Mouse (Mus musculus): Measurements from ENCODE around the gene C3. TPM values are rescaled to one million over a fixed set of nuclear protein-coding genes. Genes with fewer than 3 reads are reported as not detected.

The C3 gene
- polyA plus RNA-seq, 1 experiment, result 170 TPM

GRCm38 (mm10) chr17:57247393-57248200, 19.7 kb upstream of the C3 start:
- under 1% methylated on average over 46 of the region's 46 CpGs for WGBS
- Histone ChIP-seq H3K36me3 (ENCODE audit: control insufficient read depth, insufficient read depth, low read length) (peaks cover 8% of the 10 kb centered on the region), H3K27ac (ENCODE audit: insufficient read depth, low read length) (peak overlapping the region; percentile 78), H3K27me3 (ENCODE audit: control insufficient read depth, insufficient read depth, low read length) (no peaks in the 10 kb centered on the region), H3K4me3 (ENCODE audit: extremely low read depth, insufficient read depth, insufficient read length) (peak overlapping the region; percentile 81), H3K4me1 (ENCODE audit: control insufficient read depth, insufficient read depth, insufficient read length) (peaks cover 11% of the 10 kb centered on the region; the same call in 1 of the 2 replicates)
- TF ChIP-seq POLR2A (IDR thresholded peaks at IDR 0.05; ENCODE audit: low read depth, low read length) (peak; percentile 62), CTCF (IDR thresholded peaks at IDR 0.05; ENCODE audit: extremely low read depth, insufficient read depth, insufficient read length, insufficient replicate concordance) (no peak)
- peak; percentile 87 to 96 for DNase-seq (ENCODE audit: low read depth in 1 of 2, low spot score in 2 of 2)

DNA sequence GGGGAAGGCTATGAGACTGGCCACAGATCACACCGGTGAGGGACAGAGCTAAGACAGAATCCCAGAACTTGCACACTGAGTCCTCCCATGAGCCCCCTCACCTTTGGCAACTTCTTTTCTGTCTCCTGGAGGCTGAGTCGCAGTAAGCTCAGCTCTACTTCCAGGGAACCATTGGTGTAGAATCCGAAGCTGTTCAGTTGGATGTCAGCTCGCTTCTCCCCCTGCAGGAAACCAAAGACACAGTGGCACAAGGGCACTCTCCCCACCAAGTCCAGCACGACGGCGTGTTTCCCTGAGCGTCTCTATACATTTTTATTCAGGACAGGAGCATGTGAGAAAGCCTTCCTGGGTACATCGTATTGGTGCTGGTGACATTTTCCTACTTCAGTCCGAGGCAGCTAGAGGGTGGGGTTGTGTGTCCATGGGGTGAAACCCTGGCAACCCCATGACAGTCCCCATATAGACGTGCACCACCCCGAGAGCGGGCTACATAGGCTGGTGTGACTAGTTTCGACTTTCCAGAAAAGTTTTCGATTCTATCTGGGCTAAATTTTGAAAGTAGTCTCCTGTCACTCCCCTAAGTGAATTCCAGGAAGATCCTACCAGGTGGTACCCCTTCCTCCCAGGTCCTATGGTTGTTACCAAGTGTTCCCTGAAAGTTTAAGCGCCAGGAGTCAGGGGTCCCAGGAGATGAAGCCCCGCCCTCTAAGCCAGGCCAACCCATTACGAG, 18.9 kb upstream of the C3 start:
- DNase-seq (ENCODE audit: low read depth in 1 of 2, low spot score in 2 of 2), result no peak
- TF ChIP-seq POLR2A (IDR thresholded peaks at IDR 0.05; ENCODE audit: low read depth, low read length) (no peak), CTCF (IDR thresholded peaks at IDR 0.05; ENCODE audit: extremely low read depth, insufficient read depth, insufficient read length, insufficient replicate concordance) (no peak)
- Histone ChIP-seq H3K4me3 (ENCODE audit: extremely low read depth, insufficient read depth, insufficient read length) (peak overlapping the region; percentile 81), H3K4me1 (ENCODE audit: control insufficient read depth, insufficient read depth, insufficient read length) (peaks cover 11% of the 10 kb centered on the region; the same call in 1 of the 2 replicates), H3K27ac (ENCODE audit: insufficient read depth, low read length) (peak overlapping the region; percentile 73; the same call in 1 of the 2 replicates), H3K27me3 (ENCODE audit: control insufficient read depth, insufficient read depth, low read length) (no peaks in the 10 kb centered on the region), H3K36me3 (ENCODE audit: control insufficient read depth, insufficient read depth, low read length) (peaks cover 12% of the 10 kb centered on the region)
- 5% methylated on average over 18 of the region's 18 CpGs for WGBS

DNA sequence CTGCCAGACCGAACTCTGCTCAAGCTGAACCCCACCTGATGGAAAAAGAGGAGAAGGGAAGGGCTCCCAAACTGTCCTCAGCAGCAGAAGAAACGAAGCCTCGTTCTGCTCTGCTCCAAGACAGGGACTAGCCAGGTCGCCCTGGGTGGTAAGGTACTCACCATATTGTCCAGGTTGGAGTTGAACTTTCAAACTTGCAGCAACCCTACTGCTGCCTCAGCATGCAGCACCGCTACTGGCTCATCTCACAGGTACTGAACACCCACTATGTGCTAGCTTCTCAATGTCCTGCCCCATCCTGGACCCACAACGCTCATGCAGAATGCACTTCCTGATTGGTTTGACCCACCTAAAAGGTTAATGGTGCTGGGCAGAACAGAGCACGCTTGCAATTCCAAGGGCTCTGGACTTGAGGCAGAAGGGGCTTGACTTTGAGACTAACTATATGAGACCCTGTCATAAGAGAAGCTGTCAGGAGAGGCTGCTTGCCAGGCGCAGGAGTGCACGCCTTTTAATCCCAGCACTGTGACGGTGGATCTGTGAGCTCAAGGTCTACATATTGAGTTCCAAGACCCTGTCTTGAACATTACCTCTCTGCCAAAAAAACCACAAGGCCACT, 17.5 kb upstream of the C3 start:
- Histone ChIP-seq H3K4me3 (ENCODE audit: extremely low read depth, insufficient read depth, insufficient read length) (no peak overlapping the region), H3K36me3 (ENCODE audit: control insufficient read depth, insufficient read depth, low read length) (peaks cover 15% of the 10 kb centered on the region), H3K27ac (ENCODE audit: insufficient read depth, low read length) (no peak overlapping the region), H3K4me1 (ENCODE audit: control insufficient read depth, insufficient read depth, insufficient read length) (peaks cover 11% of the 10 kb centered on the region; the same call in 1 of the 2 replicates), H3K27me3 (ENCODE audit: control insufficient read depth, insufficient read depth, low read length) (no peaks in the 10 kb centered on the region)
- no peak for TF ChIP-seq POLR2A (IDR thresholded peaks at IDR 0.05; ENCODE audit: low read depth, low read length)
- TF ChIP-seq CTCF (IDR thresholded peaks at IDR 0.05; ENCODE audit: extremely low read depth, insufficient read depth, insufficient read length, insufficient replicate concordance), result no peak
- 88% methylated on average over 10 of the region's 10 CpGs for WGBS
- DNase-seq (ENCODE audit: low read depth in 1 of 2, low spot score in 2 of 2), result no peak

DNA sequence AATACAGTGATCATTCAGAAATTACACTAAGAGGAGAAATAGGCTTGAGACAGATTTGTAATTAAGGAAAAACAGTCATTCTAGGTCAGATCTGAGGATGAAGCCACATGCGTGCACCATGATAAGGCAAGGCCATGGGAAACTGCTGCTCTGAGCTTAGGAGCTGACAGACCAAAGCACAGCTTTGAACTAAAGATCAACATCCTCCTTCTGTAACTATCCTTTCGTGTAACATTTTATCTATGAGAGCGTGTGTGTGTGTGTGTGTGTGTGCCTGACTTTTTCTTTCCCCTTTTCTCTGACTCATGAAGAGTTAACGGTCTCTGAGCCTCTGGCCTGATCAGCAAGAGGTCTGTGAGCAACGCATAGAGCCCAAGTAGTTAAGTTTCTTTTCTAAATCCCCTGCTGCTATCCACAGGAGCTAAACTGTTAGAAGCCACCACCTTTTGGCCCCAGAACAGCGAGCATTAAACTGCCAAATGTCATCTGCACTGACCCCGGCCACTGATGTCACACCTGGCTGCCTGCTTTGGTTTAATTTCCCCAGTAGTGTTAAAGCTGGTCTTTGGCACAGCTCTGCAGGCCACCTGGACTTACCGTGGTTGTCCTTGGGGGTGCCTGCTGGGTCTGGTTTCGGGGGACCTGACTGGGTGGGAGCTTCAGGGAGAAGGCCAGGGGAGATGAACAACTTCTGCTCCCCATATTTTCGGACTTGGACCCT, 15.9 kb upstream of the C3 start:
- no peak for TF ChIP-seq POLR2A (IDR thresholded peaks at IDR 0.05; ENCODE audit: low read depth, low read length)
- TF ChIP-seq CTCF (IDR thresholded peaks at IDR 0.05; ENCODE audit: extremely low read depth, insufficient read depth, insufficient read length, insufficient replicate concordance), result no peak

DNA sequence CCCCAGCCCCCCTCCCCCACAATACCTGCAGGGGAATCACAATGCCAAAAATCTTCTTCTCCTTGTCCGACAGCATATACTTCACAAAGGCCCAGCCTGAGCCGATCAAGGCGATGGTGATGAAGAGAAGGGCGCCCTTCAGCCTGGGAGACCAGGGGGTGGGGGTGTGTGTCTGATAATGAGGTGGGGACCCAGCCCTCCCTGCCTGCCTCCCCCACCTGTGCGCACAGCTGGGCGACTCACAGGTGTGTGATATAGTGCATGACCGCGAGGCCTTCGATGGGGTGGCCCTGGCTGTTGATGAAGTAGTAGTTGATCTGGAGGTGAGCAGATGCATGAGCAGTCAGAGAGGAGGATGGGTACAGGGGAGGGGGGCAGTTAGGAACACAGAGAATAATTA, 9.2 kb upstream of the C3 start:
- Histone ChIP-seq H3K27me3 (ENCODE audit: control insufficient read depth, insufficient read depth, low read length) (no peaks in the 10 kb centered on the region), H3K4me3 (ENCODE audit: extremely low read depth, insufficient read depth, insufficient read length) (no peak overlapping the region), H3K27ac (ENCODE audit: insufficient read depth, low read length) (no peak overlapping the region), H3K36me3 (ENCODE audit: control insufficient read depth, insufficient read depth, low read length) (peaks cover 38% of the 10 kb centered on the region), H3K4me1 (ENCODE audit: control insufficient read depth, insufficient read depth, insufficient read length) (no peaks in the 10 kb centered on the region)
- no peak for DNase-seq (ENCODE audit: low read depth in 1 of 2, low spot score in 2 of 2)
- WGBS, result 92% methylated on average over 9 of the region's 9 CpGs
- TF ChIP-seq CTCF (IDR thresholded peaks at IDR 0.05; ENCODE audit: extremely low read depth, insufficient read depth, insufficient read length, insufficient replicate concordance), result no peak

More for the DNA sequence above, 15.9 kb upstream of the C3 start:
- Histone ChIP-seq H3K36me3 (ENCODE audit: control insufficient read depth, insufficient read depth, low read length) (peaks cover 15% of the 10 kb centered on the region), H3K4me3 (ENCODE audit: extremely low read depth, insufficient read depth, insufficient read length) (no peak overlapping the region), H3K4me1 (ENCODE audit: control insufficient read depth, insufficient read depth, insufficient read length) (peaks cover 10% of the 10 kb centered on the region; the same call in 1 of the 2 replicates), H3K27ac (ENCODE audit: insufficient read depth, low read length) (no peak overlapping the region), H3K27me3 (ENCODE audit: control insufficient read depth, insufficient read depth, low read length) (no peaks in the 10 kb centered on the region)
- WGBS, result 86% methylated on average over 10 of the region's 10 CpGs
- DNase-seq (ENCODE audit: low read depth in 1 of 2, low spot score in 2 of 2), result no peak

GRCm38 (mm10) chr17:57235803-57236202, 7.9 kb upstream of the C3 start:
- H3K4me3 ChIP-seq (ENCODE audit: extremely low read depth, insufficient read depth, insufficient read length), result no peak overlapping the region
- TF ChIP-seq POLR2A (IDR thresholded peaks at IDR 0.05; ENCODE audit: low read depth, low read length), result no peak
- WGBS, result 97% methylated on average over 5 of the region's 5 CpGs

More at GRCm38 (mm10) chr17:57235803-57236202, 7.9 kb upstream of the C3 start:
- H3K27ac ChIP-seq (ENCODE audit: insufficient read depth, low read length), result no peak overlapping the region
- peaks cover 34% of the 10 kb centered on the region for H3K36me3 ChIP-seq (ENCODE audit: control insufficient read depth, insufficient read depth, low read length)
- H3K4me1 ChIP-seq (ENCODE audit: control insufficient read depth, insufficient read depth, insufficient read length), result no peaks in the 10 kb centered on the region
- H3K27me3 ChIP-seq (ENCODE audit: control insufficient read depth, insufficient read depth, low read length), result no peaks in the 10 kb centered on the region
- no peak for DNase-seq (ENCODE audit: low read depth in 1 of 2, low spot score in 2 of 2)
